Mouse (Mus musculus) lung, postnatal 10 days (tissue): ENCODE data around the gene Ankle1.
A peak's percentile ranks its signal among the peaks of the same experiment; 100 is the strongest.

Source experiments
- DNase-seq: peaks from one replicate; pipeline ENCODE4 v3.0.0; 2021

The Ankle1 gene

GRCm38 (mm10) chr8:71405401-71406098, at the start of gene Ankle1:
TSS of gene Ankle1 (plus strand) at chr8:71406010.
- DNase-seq, result peak; percentile 98

GRCm38 (mm10) chr8:71358026-71358425, 47.8 kb upstream of the Ankle1 start:
- DNase-seq, result no peak

- peak; percentile 95 for DNase-seq
Measured at GRCm38 (mm10) chr8:71366771-71367528, 38.9 kb upstream of the Ankle1 start, which contains the start of gene Use1. TSS of gene Use1 (plus strand) at chr8:71366848.

GRCm38 (mm10) chr8:71367529-71368176, 38.2 kb upstream of the Ankle1 start:
- DNase-seq, result peak; percentile 19

GRCm38 (mm10) chr8:71368366-71368765, 37.4 kb upstream of the Ankle1 start:
- DNase-seq, result no peak

GRCm38 (mm10) chr8:71369040-71369718, 36.6 kb upstream of the Ankle1 start:
- DNase-seq, result no peak

- DNase-seq, result no peak
Measured at GRCm38 (mm10) chr8:71370711-71371235, 35.0 kb upstream of the Ankle1 start.

- peak; percentile 98 for DNase-seq
Measured at GRCm38 (mm10) chr8:71371236-71371848, 34.5 kb upstream of the Ankle1 start, which contains the start of gene Ocel1. TSS of gene Ocel1 (plus strand) at chr8:71371298.

GRCm38 (mm10) chr8:71372427-71372826, 33.4 kb upstream of the Ankle1 start:
- no peak for DNase-seq

GRCm38 (mm10) chr8:71373000-71373399, 32.8 kb upstream of the Ankle1 start:
- DNase-seq, result no peak

- DNase-seq, result peak; percentile 63
Measured at GRCm38 (mm10) chr8:71374616-71375206, 31.1 kb upstream of the Ankle1 start.

GRCm38 (mm10) chr8:71375581-71376422, 30.0 kb upstream of the Ankle1 start:
- peak; percentile 79 for DNase-seq

- DNase-seq, result no peak
Measured at GRCm38 (mm10) chr8:71376423-71377030, 29.3 kb upstream of the Ankle1 start.

- no peak for DNase-seq
Measured at GRCm38 (mm10) chr8:71379008-71379407, 26.8 kb upstream of the Ankle1 start.

- DNase-seq, result no peak
Measured at GRCm38 (mm10) chr8:71379512-71380075, 26.2 kb upstream of the Ankle1 start.

- peak; percentile 52 for DNase-seq
Measured at GRCm38 (mm10) chr8:71380178-71381171, 25.3 kb upstream of the Ankle1 start.

- peak; percentile 89 for DNase-seq
Measured at GRCm38 (mm10) chr8:71381421-71381970, 24.3 kb upstream of the Ankle1 start, which contains the start of gene Nr2f6. TSS of gene Nr2f6 (minus strand) at chr8:71381960.
